Mouse (Mus musculus) heart, embryonic 13.5 days (tissue): ENCODE results near the gene Pir. TPM values are rescaled to one million over a fixed set of nuclear protein-coding genes. Genes with fewer than 3 reads are reported as not detected.

Experiments used
- polyA plus RNA-seq: library from polyadenylated mRNA; unstranded; fragments of >200 nt; fragmentation: Nextera tagmentation; extraction: Ambion mirVana; gene quantifications from 2 replicates; pipeline ENCODE4 v1.2.1, GENCODE M21; 2015

Pir gene
- polyA plus RNA-seq, 1 experiment from 2014 or later: 8.1 TPM

Other genes with a start within 250 kb of the Pir start
- gene Car5b, start 241.4 kb upstream of the Pir start, polyA plus RNA-seq: 0.12 and 0.25 TPM in 2 replicates
- 18.8 and 23.0 TPM in 2 replicates for gene Siah1b, start 192.9 kb upstream of the Pir start, polyA plus RNA-seq
- gene Cltrn, start 180.5 kb upstream of the Pir start, polyA plus RNA-seq: 0.28 and 0.53 TPM in 2 replicates
- 0.28 and 0.88 TPM in 2 replicates for gene Ace2, start 130.0 kb upstream of the Pir start, polyA plus RNA-seq
- gene Bmx, start 11.2 kb upstream of the Pir start, polyA plus RNA-seq: 5.8 and 5.9 TPM in 2 replicates
- 3.3 and 4.7 TPM in 2 replicates for gene Vegfd, start 104.0 kb downstream of the Pir start, polyA plus RNA-seq
- gene Piga, start 150.4 kb downstream of the Pir start, polyA plus RNA-seq: 6.5 and 9.3 TPM in 2 replicates
- gene Asb11, start 167.6 kb downstream of the Pir start, polyA plus RNA-seq: 19.7 TPM in 2 replicates
- gene Asb9, start 237.0 kb downstream of the Pir start, polyA plus RNA-seq: not detected in 2 replicates